Comparison of ENCODE assay signal across 17 mouse cellular contexts in the genomic region with DNA sequence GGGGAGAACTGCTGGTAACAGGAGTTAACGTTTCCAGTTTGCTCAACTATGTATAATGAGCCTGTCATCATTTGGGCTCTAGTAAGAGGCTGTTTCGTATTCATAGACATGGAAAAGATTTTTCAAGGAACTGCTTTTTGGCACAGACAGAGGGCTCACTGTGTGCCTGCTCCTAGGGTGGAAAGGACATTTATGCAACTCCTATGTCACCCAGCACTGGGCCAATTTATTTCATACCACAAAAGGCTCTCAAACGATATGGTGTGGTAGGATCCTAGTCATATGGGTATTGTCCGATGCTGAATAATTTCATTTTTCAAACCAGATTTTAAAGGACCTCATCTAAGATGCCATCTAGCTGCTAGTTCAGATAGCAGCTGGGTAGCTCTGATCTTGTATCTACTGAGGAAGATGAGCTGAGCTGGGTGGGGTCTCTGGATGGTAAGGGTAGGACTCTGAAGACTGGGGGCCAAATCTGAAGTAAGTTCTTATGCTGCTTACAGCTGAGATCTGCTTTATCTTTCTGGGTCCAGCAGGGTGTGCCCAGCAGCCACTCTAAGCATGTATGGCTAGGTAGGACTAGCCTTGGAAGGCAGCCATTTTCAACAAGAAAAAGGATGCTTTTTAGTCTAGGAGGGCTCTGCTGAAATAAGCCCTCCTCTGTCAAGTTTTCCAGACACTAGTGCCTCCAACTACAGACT. TPM values are rescaled to one million over a fixed set of nuclear protein-coding genes. Genes with fewer than 3 reads are reported as not detected.
A peak's percentile ranks its signal among the peaks of the same experiment; 100 is the strongest.
DNase-seq lines count a peak whose midpoint lies in the region; ATAC-seq and TF ChIP-seq lines count a peak whose summit lies in the region.
"Had no signal": no experiment of that assay in that cellular context is flagged by ENCODE, and none has a peak within 500 bp of the region (broad histone marks: within the 10 kb centered on the region; RNA-seq: fewer than 3 reads in every experiment).

No protein-coding gene starts in this region.

- no peak for TF ChIP-seq CTCF in bone marrow macrophage, adult 2 months (IDR thresholded peaks at IDR 0.05; ENCODE audit: low read depth, low read length)

- no peak overlapping the region for H3K4me3 ChIP-seq in forebrain, embryonic 14.5 days (ENCODE audit: low read depth, low read length)
- H3K4me3 ChIP-seq in forebrain, embryonic 12.5 days (replicated peaks) = no peak overlapping the region
- H3K4me3 ChIP-seq in limb, embryonic 13.5 days = no peak overlapping the region
- no peak overlapping the region for H3K4me3 ChIP-seq in limb, embryonic 10.5 days
- no peak overlapping the region for H3K4me3 ChIP-seq in bone marrow macrophage, adult 2 months (ENCODE audit: insufficient read depth, low read length)
- no peak overlapping the region for H3K4me3 ChIP-seq in limb, embryonic 15.5 days
- H3K4me3 ChIP-seq: heart, embryonic 13.5 days; hindbrain, embryonic 10.5 days; kidney, embryonic 15.5 days; liver, embryonic 13.5 days; neural tube, embryonic 13.5 days had no signal

- peaks cover 67% of the 10 kb centered on the region for H3K36me3 ChIP-seq in forebrain, embryonic 14.5 days (ENCODE audit: control insufficient read depth, insufficient read depth, low read length)
- peaks cover 60% of the 10 kb centered on the region for H3K36me3 ChIP-seq in forebrain, embryonic 12.5 days (replicated peaks)
- H3K36me3 ChIP-seq in limb, embryonic 13.5 days = peaks cover 85% of the 10 kb centered on the region
- peaks cover 80% of the 10 kb centered on the region for H3K36me3 ChIP-seq in limb, embryonic 10.5 days
- peaks cover 67% of the 10 kb centered on the region for H3K36me3 ChIP-seq in limb, embryonic 15.5 days

- H3K4me1 ChIP-seq in forebrain, embryonic 14.5 days (ENCODE audit: control insufficient read depth, insufficient read depth, low read length) = no peaks in the 10 kb centered on the region
- peaks cover 3% of the 10 kb centered on the region; the same call in 1 of the 2 replicates for H3K4me1 ChIP-seq in forebrain, embryonic 12.5 days
- H3K4me1 ChIP-seq in limb, embryonic 13.5 days = 0 out of 2 replicates have a peak, but pooled peaks cover 5% of the 10 kb centered on the region
- no peaks in the 10 kb centered on the region for H3K4me1 ChIP-seq in limb, embryonic 10.5 days
- H3K4me1 ChIP-seq in bone marrow macrophage, adult 2 months (ENCODE audit: control insufficient read depth, insufficient read depth, low read length) = peaks cover 31% of the 10 kb centered on the region
- no peaks in the 10 kb centered on the region for H3K4me1 ChIP-seq in limb, embryonic 15.5 days
- H3K4me1 ChIP-seq: hindbrain, embryonic 10.5 days; kidney, embryonic 15.5 days; liver, embryonic 13.5 days had no signal

- intact Hi-C loops in heart, postnatal 10 days (cut with DNase I) = no loop called here

- WGBS in forebrain, embryonic 14.5 days = 74% methylated on average over 4 of the region's 4 CpGs
- WGBS in forebrain, embryonic 12.5 days = 91% methylated on average over 4 of the region's 4 CpGs
- 83% methylated on average over 4 of the region's 4 CpGs for WGBS in limb, embryonic 13.5 days
- 91% methylated on average over 4 of the region's 4 CpGs for WGBS in limb, embryonic 10.5 days
- 78% methylated on average over 4 of the region's 4 CpGs for WGBS in limb, embryonic 15.5 days

- H3K27ac ChIP-seq in forebrain, embryonic 14.5 days (ENCODE audit: low read depth, low read length) = peak overlapping the region; percentile 33; the same call in 1 of the 2 replicates
- no peak overlapping the region for H3K27ac ChIP-seq in forebrain, embryonic 12.5 days
- no peak overlapping the region for H3K27ac ChIP-seq in limb, embryonic 13.5 days
- H3K27ac ChIP-seq in limb, embryonic 10.5 days = no peak overlapping the region
- peak overlapping the region; percentile 51 for H3K27ac ChIP-seq in bone marrow macrophage, adult 2 months (ENCODE audit: insufficient read depth, low read depth, low read length)
- H3K27ac ChIP-seq in limb, embryonic 15.5 days = peak overlapping the region; percentile 67
- H3K27ac ChIP-seq: heart, embryonic 13.5 days; hindbrain, embryonic 10.5 days; kidney, embryonic 15.5 days; liver, embryonic 13.5 days; neural tube, embryonic 13.5 days had no signal

- no peak overlapping the region for H3K9ac ChIP-seq in forebrain, embryonic 14.5 days (ENCODE audit: low read length)
- H3K9ac ChIP-seq in forebrain, embryonic 12.5 days = no peak overlapping the region
- no peak overlapping the region for H3K9ac ChIP-seq in limb, embryonic 13.5 days
- no peak overlapping the region for H3K9ac ChIP-seq in limb, embryonic 15.5 days
- H3K9ac ChIP-seq: heart, embryonic 13.5 days; kidney, embryonic 15.5 days; liver, embryonic 13.5 days; neural tube, embryonic 13.5 days had no signal

- ATAC-seq in forebrain, embryonic 14.5 days = no peak
- no peak for ATAC-seq in forebrain, embryonic 12.5 days (ENCODE audit: low FRiP score)
- ATAC-seq in limb, embryonic 13.5 days (ENCODE audit: low FRiP score, low read depth) = 0 out of 2 replicates have a peak, but pooled peaks have one; percentile 42
- 0 out of 2 replicates have a peak, but pooled peaks have one; percentile 62 for ATAC-seq in limb, embryonic 15.5 days (ENCODE audit: insufficient number of reproducible peaks, low FRiP score, low TSS enrichment, low read depth)
- ATAC-seq: inflammation-experienced regulatory T-cells, adult 6 months had no signal

- DNase-seq in forebrain, embryonic 14.5 days (ENCODE audit: low spot score) = no peak
- no peak for DNase-seq in limb, embryonic 10.5 days (ENCODE audit: low spot score)
- DNase-seq in heart, postnatal 10 days = no peak
- no peak for DNase-seq in spleen, postnatal 36 days (ENCODE audit: low spot score in 2 of 2)
- DNase-seq: heart, adult 11 months; liver, embryonic 13.5 days; lung, postnatal 10 days; thymus, postnatal 14 days had no signal

- no peak overlapping the region for H3K4me2 ChIP-seq in forebrain, embryonic 14.5 days (ENCODE audit: low read length)
- no peak overlapping the region for H3K4me2 ChIP-seq in forebrain, embryonic 12.5 days
- no peak overlapping the region for H3K4me2 ChIP-seq in limb, embryonic 13.5 days (replicated peaks)
- H3K4me2 ChIP-seq in limb, embryonic 15.5 days = no peak overlapping the region
- H3K4me2 ChIP-seq: heart, embryonic 13.5 days; kidney, embryonic 15.5 days; liver, embryonic 13.5 days; neural tube, embryonic 13.5 days had no signal

- H3K27me3 ChIP-seq in forebrain, embryonic 14.5 days (replicated peaks; ENCODE audit: control insufficient read depth, insufficient read depth, low read length) = no peaks in the 10 kb centered on the region
- H3K27me3 ChIP-seq in forebrain, embryonic 12.5 days = no peaks in the 10 kb centered on the region
- no peaks in the 10 kb centered on the region for H3K27me3 ChIP-seq in limb, embryonic 13.5 days
- no peaks in the 10 kb centered on the region for H3K27me3 ChIP-seq in limb, embryonic 10.5 days (ENCODE audit: low read depth, poor library complexity, severe bottlenecking)
- H3K27me3 ChIP-seq in limb, embryonic 15.5 days = no peaks in the 10 kb centered on the region
- H3K27me3 ChIP-seq: heart, embryonic 13.5 days; kidney, embryonic 15.5 days; liver, embryonic 13.5 days; neural tube, embryonic 13.5 days had no signal

- no peak for TF ChIP-seq POLR2A in bone marrow macrophage, adult 2 months (IDR thresholded peaks at IDR 0.05; ENCODE audit: borderline replicate concordance, low read depth, low read length)

- no peaks in the 10 kb centered on the region for H3K9me3 ChIP-seq in forebrain, embryonic 14.5 days (replicated peaks; ENCODE audit: control insufficient read depth, low read length)
- H3K9me3 ChIP-seq in forebrain, embryonic 12.5 days = no peaks in the 10 kb centered on the region
- no peaks in the 10 kb centered on the region for H3K9me3 ChIP-seq in limb, embryonic 13.5 days
- no peaks in the 10 kb centered on the region for H3K9me3 ChIP-seq in limb, embryonic 10.5 days (replicated peaks)
- no peaks in the 10 kb centered on the region for H3K9me3 ChIP-seq in limb, embryonic 15.5 days
- H3K9me3 ChIP-seq: heart, embryonic 13.5 days; hindbrain, embryonic 10.5 days; kidney, embryonic 15.5 days; liver, embryonic 13.5 days; neural tube, embryonic 13.5 days had no signal

RNA-seq across cellular contexts. Expression of gene Ikbke, which starts 14.0 kb away (rescaled TPM):
- polyA plus RNA-seq in forebrain, embryonic 14.5 days (2014; fragmentation: Nextera tagmentation; extraction: Ambion mirVana) = 0.29 and 0.72 TPM in 2 replicates
- 0.72 and 0.88 TPM in 2 replicates for polyA plus RNA-seq in forebrain, embryonic 12.5 days (2016; fragmentation: Nextera tagmentation; extraction: Ambion mirVana)
- 3.5 and 3.7 TPM in 2 replicates for polyA plus RNA-seq in limb, embryonic 13.5 days (2015; fragmentation: Nextera tagmentation; extraction: Ambion mirVana)
- polyA plus RNA-seq in limb, embryonic 10.5 days (2016; fragmentation: Nextera tagmentation; extraction: Ambion mirVana) = 1.3 TPM in 2 replicates
- 194 and 227 TPM in 2 replicates for polyA plus RNA-seq in bone marrow macrophage, adult 2 months (2012; ENCODE audit: insufficient read depth, insufficient read length, missing spikeins)
- polyA plus RNA-seq in limb, embryonic 15.5 days (2015; fragmentation: Nextera tagmentation; extraction: Ambion mirVana) = 7.1 and 7.3 TPM in 2 replicates
- total RNA-seq in heart, postnatal 10 days (2021) = 1 to 10 TPM; 2.9 to 3.1 TPM

RNA-seq across cellular contexts. Expression of gene Rassf5, which starts 48.3 kb away (rescaled TPM):
- polyA plus RNA-seq in forebrain, embryonic 14.5 days (2014; fragmentation: Nextera tagmentation; extraction: Ambion mirVana) = 1.0 and 1.2 TPM in 2 replicates
- 0.98 and 1.1 TPM in 2 replicates for polyA plus RNA-seq in forebrain, embryonic 12.5 days (2016; fragmentation: Nextera tagmentation; extraction: Ambion mirVana)
- polyA plus RNA-seq in limb, embryonic 13.5 days (2015; fragmentation: Nextera tagmentation; extraction: Ambion mirVana) = 1.9 and 2.1 TPM in 2 replicates
- polyA plus RNA-seq in limb, embryonic 10.5 days (2016; fragmentation: Nextera tagmentation; extraction: Ambion mirVana) = 1.2 and 1.3 TPM in 2 replicates
- 49.4 and 49.6 TPM in 2 replicates for polyA plus RNA-seq in bone marrow macrophage, adult 2 months (2012; ENCODE audit: insufficient read depth, insufficient read length, missing spikeins)
- 6.1 and 6.3 TPM in 2 replicates for polyA plus RNA-seq in limb, embryonic 15.5 days (2015; fragmentation: Nextera tagmentation; extraction: Ambion mirVana)
- 1 to 10 TPM; 3.9 to 5.4 TPM for total RNA-seq in heart, postnatal 10 days (2021)

Comparison
In these comparisons a context has a peak if more than half of its experiments do, and no peak if none do; other contexts are left out.
1. H3K27ac ChIP-seq: peak in forebrain, embryonic 14.5 days (single experiment), bone marrow macrophage, adult 2 months (single experiment) and limb, embryonic 15.5 days (single experiment); none in forebrain, embryonic 12.5 days (single experiment), limb, embryonic 13.5 days (single experiment) and limb, embryonic 10.5 days (single experiment).
2. ATAC-seq: peak in limb, embryonic 13.5 days (single experiment) and limb, embryonic 15.5 days (single experiment); none in forebrain, embryonic 14.5 days (single experiment) and forebrain, embryonic 12.5 days (single experiment).
3. RNA of gene Ikbke, which starts 14.0 kb away (polyA plus RNA-seq): 194 to 227 TPM in bone marrow macrophage, adult 2 months; 7.1 to 7.3 TPM in limb, embryonic 15.5 days, 3.5 to 3.7 TPM in limb, embryonic 13.5 days, 1.3 TPM in limb, embryonic 10.5 days, 0.72 to 0.88 TPM in forebrain, embryonic 12.5 days and 0.29 to 0.72 TPM in forebrain, embryonic 14.5 days; every median in the first group is over 10 times any median in the second.